Mouse (Mus musculus) CH12.LX (cell line): ENCODE measurements around the gene Tas1r3. TPM values are rescaled to one million over a fixed set of nuclear protein-coding genes. Genes with fewer than 3 reads are reported as not detected.

Source experiments
- DNase-seq: peaks from one replicate; pipeline ENCODE4 v3.0.0-alpha.2; 2013; ENCODE audit errors: extremely low read depth
- H3K27ac ChIP-seq: 2 replicates; pipeline ENCODE4 v1.5.1; 2012; ENCODE audit warnings: low read depth, mild to moderate bottlenecking, control low read depth, moderate library complexity; ENCODE audit not compliant: insufficient read depth
- H3K27me3 ChIP-seq: replicated peaks from 2 replicates; pipeline ENCODE3; 2012; ENCODE audit warnings: inconsistent platforms
- H3K36me3 ChIP-seq, 2 experiments: replicated peaks in 1 of 2; 2 replicates each; pipeline versions ENCODE3 to v1.6.1; 2012; ENCODE audit warnings: inconsistent platforms in 1 of 2, low read length in 1 of 2, mild to moderate bottlenecking in 1 of 2, mixed read lengths in 1 of 2, moderate library complexity in 1 of 2; ENCODE audit not compliant: control insufficient read depth in 1 of 2, insufficient read depth in 1 of 2
- H3K4me1 ChIP-seq, 2 experiments: 2 replicates each; pipeline ENCODE4 v1.6.1; 2012; ENCODE audit warnings: inconsistent platforms in 1 of 2, moderate library complexity in 1 of 2; ENCODE audit not compliant: insufficient read depth in 2 of 2, control insufficient read depth in 1 of 2
- H3K4me2 ChIP-seq: 2 replicates; pipeline ENCODE4 v1.6.1; 2012; ENCODE audit warnings: low read depth, mild to moderate bottlenecking, control low read depth; ENCODE audit not compliant: poor library complexity, insufficient read depth, severe bottlenecking
- H3K4me3 ChIP-seq, 3 experiments: fragments of 150-350 bp in 1 of 3; sonication (generic) in 1 of 3; replicated peaks in 1 of 3; 2 replicates each; pipeline versions ENCODE3 to v1.5.1; 2011 to 2012; ENCODE audit warnings: low read depth in 2 of 3, low read length in 2 of 3, mild to moderate bottlenecking in 2 of 3, moderate library complexity in 2 of 3, control low read depth in 1 of 3, improper control_type of control experiment in 1 of 3, inconsistent platforms in 1 of 3, mixed read lengths in 1 of 3; ENCODE audit not compliant: poor library complexity in 1 of 3
- H3K79me2 ChIP-seq: replicated peaks from 2 replicates; pipeline ENCODE4 v1.6.1; 2012; ENCODE audit warnings: mild to moderate bottlenecking, moderate library complexity; ENCODE audit not compliant: control insufficient read depth, poor library complexity, insufficient read depth, severe bottlenecking; ENCODE audit errors: extremely low read depth
- H3K9ac ChIP-seq: 2 replicates; pipeline ENCODE4 v1.6.1; 2012; ENCODE audit warnings: low read depth, mild to moderate bottlenecking, control low read depth, moderate library complexity; ENCODE audit not compliant: insufficient read depth
- H3K9me3 ChIP-seq: replicated peaks from 2 replicates; pipeline ENCODE3; 2012; ENCODE audit warnings: low read length, inconsistent platforms, mixed read lengths
- BHLHE40 ChIP-seq: IDR thresholded peaks from 2 replicates; pipeline ENCODE4 v1.6.1; 2011; ENCODE audit warnings: mild to moderate bottlenecking, low read depth, low read length, improper control_type of control experiment
- CHD1 ChIP-seq: IDR thresholded peaks from 2 replicates; pipeline ENCODE4 v1.6.1; 2012; ENCODE audit warnings: low read depth, low read length, improper control_type of control experiment, inconsistent platforms
- CHD2 ChIP-seq: IDR thresholded peaks from 2 replicates; pipeline ENCODE4 v1.6.1; 2011; ENCODE audit warnings: low read length, improper control_type of control experiment
- CTCF ChIP-seq, 2 experiments: IDR thresholded peaks in 1 of 2; conservative IDR thresholded peaks in 1 of 2; 2 replicates each; pipeline ENCODE4 v1.5.1; 2011 to 2012; ENCODE audit warnings: low read depth in 2 of 2, low read length in 2 of 2, improper control_type of control experiment in 1 of 2, inconsistent platforms in 1 of 2, mild to moderate bottlenecking in 1 of 2, moderate library complexity in 1 of 2
- E2F4 ChIP-seq: IDR thresholded peaks from 2 replicates; pipeline ENCODE4 v1.6.1; 2011; ENCODE audit warnings: low read depth, low read length, improper control_type of control experiment; ENCODE audit not compliant: insufficient replicate concordance
- ELF1 ChIP-seq: IDR thresholded peaks from 2 replicates; pipeline ENCODE4 v1.6.1; 2014; ENCODE audit warnings: low read depth, mild to moderate bottlenecking, inconsistent platforms, low read length, improper control_type of control experiment
- EP300 ChIP-seq: IDR thresholded peaks from 2 replicates; pipeline ENCODE4 v1.6.1; 2011; ENCODE audit warnings: low read length, improper control_type of control experiment
- ETS1 ChIP-seq: conservative IDR thresholded peaks from 2 replicates; pipeline ENCODE4 v1.6.1; 2012; ENCODE audit warnings: low read depth, mild to moderate bottlenecking, inconsistent platforms, low read length, improper control_type of control experiment, moderate library complexity
- GABPA ChIP-seq: IDR thresholded peaks from 2 replicates; pipeline ENCODE4 v1.6.1; 2012; ENCODE audit warnings: low read depth, low read length, improper control_type of control experiment, inconsistent platforms; ENCODE audit not compliant: insufficient replicate concordance
- HCFC1 ChIP-seq: IDR thresholded peaks from 2 replicates; pipeline ENCODE4 v1.6.1; 2012; ENCODE audit warnings: low read depth, mild to moderate bottlenecking, inconsistent platforms, low read length, improper control_type of control experiment
- IRF4 ChIP-seq: IDR thresholded peaks from 2 replicates; pipeline ENCODE4 v1.6.1; 2014; ENCODE audit warnings: low read depth, mild to moderate bottlenecking, inconsistent platforms, low read length, improper control_type of control experiment
- JUN ChIP-seq: IDR thresholded peaks from 2 replicates; pipeline ENCODE4 v1.6.1; 2011; ENCODE audit warnings: low read depth, mild to moderate bottlenecking, low read length, improper control_type of control experiment, moderate library complexity; ENCODE audit not compliant: insufficient read depth
- JUND ChIP-seq: conservative IDR thresholded peaks from 2 replicates; pipeline ENCODE4 v1.6.1; 2011; ENCODE audit warnings: low read depth, low read length, improper control_type of control experiment
- KAT2A ChIP-seq: IDR thresholded peaks from 2 replicates; pipeline ENCODE4 v1.6.1; 2012; ENCODE audit warnings: low read length, improper control_type of control experiment, inconsistent platforms; ENCODE audit not compliant: insufficient replicate concordance
- MAFK ChIP-seq: IDR thresholded peaks from 2 replicates; pipeline ENCODE4 v1.6.1; 2011; ENCODE audit warnings: low read length, improper control_type of control experiment; ENCODE audit not compliant: insufficient replicate concordance
- MAX ChIP-seq: IDR thresholded peaks from 2 replicates; pipeline ENCODE4 v1.6.1; 2011; ENCODE audit warnings: low read length, improper control_type of control experiment
- MAZ ChIP-seq: IDR thresholded peaks from 2 replicates; pipeline ENCODE4 v1.6.1; 2012; ENCODE audit warnings: low read depth, mild to moderate bottlenecking, inconsistent platforms, low read length, improper control_type of control experiment, moderate library complexity
- MEF2A ChIP-seq: IDR thresholded peaks from 2 replicates; pipeline ENCODE4 v1.6.1; 2014; ENCODE audit warnings: low read depth, mild to moderate bottlenecking, inconsistent platforms, low read length, improper control_type of control experiment, borderline replicate concordance
- MXI1 ChIP-seq: IDR thresholded peaks from 2 replicates; pipeline ENCODE4 v1.6.1; 2011; ENCODE audit warnings: mild to moderate bottlenecking, low read depth, low read length, improper control_type of control experiment
- MYC ChIP-seq: IDR thresholded peaks from 2 replicates; pipeline ENCODE4 v1.6.1; 2011; ENCODE audit warnings: low read depth, mild to moderate bottlenecking, improper control_type of control experiment, low read length
- NELFE ChIP-seq: IDR thresholded peaks from 2 replicates; pipeline ENCODE4 v1.6.1; 2011; ENCODE audit warnings: low read depth, low read length, improper control_type of control experiment
- NRF1 ChIP-seq: IDR thresholded peaks from 2 replicates; pipeline ENCODE4 v1.6.1; 2014; ENCODE audit warnings: low read depth, mild to moderate bottlenecking, inconsistent platforms, low read length, improper control_type of control experiment, moderate library complexity
- PAX5 ChIP-seq: IDR thresholded peaks from 2 replicates; pipeline ENCODE4 v1.6.1; 2012; ENCODE audit warnings: low read length, inconsistent platforms, mixed read lengths
- POLR2A ChIP-seq: IDR thresholded peaks from 2 replicates; pipeline ENCODE4 v1.6.1; 2011; ENCODE audit warnings: low read depth, mild to moderate bottlenecking, improper control_type of control experiment, low read length
- POLR2AphosphoS2 ChIP-seq: IDR thresholded peaks from 2 replicates; pipeline ENCODE4 v1.6.1; 2011; ENCODE audit warnings: low read depth, low read length, improper control_type of control experiment
- RAD21 ChIP-seq: IDR thresholded peaks from 2 replicates; pipeline ENCODE4 v1.6.1; 2011; ENCODE audit warnings: low read depth, mild to moderate bottlenecking, low read length, improper control_type of control experiment, moderate library complexity
- RCOR1 ChIP-seq: conservative IDR thresholded peaks from 2 replicates; pipeline ENCODE4 v1.6.1; 2012; ENCODE audit warnings: low read depth, mild to moderate bottlenecking, inconsistent platforms, low read length, improper control_type of control experiment
- SIN3A ChIP-seq: IDR thresholded peaks from 2 replicates; pipeline ENCODE4 v1.6.1; 2012; ENCODE audit warnings: low read length, improper control_type of control experiment, inconsistent platforms
- SMC3 ChIP-seq: IDR thresholded peaks from 2 replicates; pipeline ENCODE4 v1.6.1; 2011; ENCODE audit warnings: low read depth, low read length, improper control_type of control experiment
- TBP ChIP-seq: conservative IDR thresholded peaks from 2 replicates; pipeline ENCODE4 v1.6.1; 2011; ENCODE audit warnings: low read depth, low read length, improper control_type of control experiment
- TCF12 ChIP-seq: IDR thresholded peaks from 2 replicates; pipeline ENCODE4 v1.6.1; 2014; ENCODE audit warnings: low read depth, mild to moderate bottlenecking, inconsistent platforms, low read length, improper control_type of control experiment
- UBTF ChIP-seq: IDR thresholded peaks from 2 replicates; pipeline ENCODE4 v1.6.1; 2012; ENCODE audit warnings: low read depth, mild to moderate bottlenecking, inconsistent platforms, low read length, improper control_type of control experiment, moderate library complexity
- USF1 ChIP-seq: IDR thresholded peaks from 2 replicates; pipeline ENCODE4 v1.6.1; 2014; ENCODE audit warnings: low read depth, mild to moderate bottlenecking, inconsistent platforms, low read length, improper control_type of control experiment
- USF2 ChIP-seq: conservative IDR thresholded peaks from 2 replicates; pipeline ENCODE4 v1.6.1; 2011; ENCODE audit warnings: low read depth, low read length, improper control_type of control experiment
- ZC3H11A ChIP-seq: IDR thresholded peaks from 2 replicates; pipeline ENCODE4 v1.6.1; 2012; ENCODE audit warnings: low read depth, mild to moderate bottlenecking, inconsistent platforms, low read length, improper control_type of control experiment
- ZKSCAN1 ChIP-seq: IDR thresholded peaks from 2 replicates; pipeline ENCODE4 v1.6.1; 2012; ENCODE audit warnings: low read depth, inconsistent platforms, low read length, improper control_type of control experiment, borderline replicate concordance
- ZMIZ1 ChIP-seq: IDR thresholded peaks from 2 replicates; pipeline ENCODE4 v1.6.1; 2012; ENCODE audit warnings: low read depth, mild to moderate bottlenecking, inconsistent platforms, low read length, improper control_type of control experiment
- ZNF384 ChIP-seq: IDR thresholded peaks from 2 replicates; pipeline ENCODE4 v1.6.1; 2012; ENCODE audit warnings: low read depth, low read length, improper control_type of control experiment, inconsistent platforms
- dilution Hi-C: fragments of 300-500 bp; cut with MboI; formaldehyde crosslinking; loops from 2 replicates; pipeline ENCODE4 v1.14.3; 2020; ENCODE audit warnings: low sequenced_read_pairs; ENCODE audit not compliant: extremely low pct_unique_long_range_greater_than_20kb, extremely low pct_ligation_motif_present
- in situ Hi-C: fragments of 300-500 bp; cut with MboI; formaldehyde crosslinking; loops from 3 replicates; pipeline ENCODE4 v1.14.3; 2019; ENCODE audit warnings: low sequenced_read_pairs, low pct_ligation_motif_present, low pct_unique_long_range_greater_than_20kb, mixed read lengths
- polyA plus RNA-seq: library from polyadenylated mRNA; unstranded; fragments of >175 nt; gene quantifications from 2 replicates; pipeline ENCODE4 v1.2.1, GENCODE M21; 2012; ENCODE audit warnings: low read depth; ENCODE audit not compliant: insufficient read length
- total RNA-seq, 2 experiments: library from RNA; depleted of rRNA; stranded (reverse); fragments of 300-350 nt in 1 of 2; fragments of >200 nt in 1 of 2; gene quantifications; 2 replicates each; pipeline ENCODE4 v1.2.3; 2012 to 2014

The Tas1r3 gene
- total and polyA plus RNA-seq, 3 experiments: 0.15 to 0.89 (median 0.47) TPM

DNA sequence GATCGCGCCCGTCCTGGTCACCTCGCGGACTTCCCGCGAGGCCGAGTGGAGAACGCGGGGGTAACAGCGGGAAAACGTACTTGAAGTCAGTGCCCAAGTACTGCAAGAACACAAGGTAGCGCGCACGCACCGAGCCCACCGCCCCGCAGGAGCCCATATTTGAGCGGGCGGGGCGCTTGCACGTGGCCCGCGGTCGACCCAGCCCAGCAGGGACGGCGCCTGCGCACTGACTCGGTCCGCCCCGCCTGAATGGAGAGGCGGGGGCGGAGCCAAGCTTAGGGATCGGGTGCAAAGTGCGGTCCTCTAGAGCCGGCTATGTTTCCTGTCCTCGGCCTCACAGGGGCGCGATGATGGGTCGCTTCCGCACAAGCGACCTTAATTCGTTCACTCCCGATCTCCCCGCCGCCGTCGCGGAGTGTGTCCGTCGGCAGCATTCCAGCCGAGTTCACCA lies 28.4 kb upstream of the Tas1r3 start, which contains the start of the genes Pusl1 and Acap3:
Gene Pusl1, minus strand, starts transcription at position 231 of the 451 bp plus-strand sequence.
Gene Acap3, plus strand, starts transcription at position 272 of the 451 bp plus-strand sequence.
- Histone ChIP-seq H3K4me1 (peaks cover 28 to 55% of the 10 kb centered on the region in 2 experiments), H3K27ac (peak within 1 kb of the TSS; percentile 91), H3K36me3 (peaks cover 29 to 50% of the 10 kb centered on the region in 2 experiments), H3K27me3 (no peaks in the 10 kb centered on the region), H3K9me3 (no peaks in the 10 kb centered on the region), H3K79me2 (peaks cover 13% of the 10 kb centered on the region; the same call in 1 of the 2 replicates)
- DNase-seq: peak; percentile 95
- TF ChIP-seq BHLHE40 (peak; percentile 85), MAFK (no peak), USF1 (peak; percentile 62), PAX5 (no peak), ZKSCAN1 (no peak), USF2 (no peak; the same call in 1 of the 2 replicates), UBTF (no peak), KAT2A (no peak), ETS1 (no peak), NELFE (peak; percentile 68), TCF12 (no peak), NRF1 (peak; percentile 91), MXI1 (peak; percentile 100), SMC3 (no peak), JUN (no peak), RCOR1 (no peak), RAD21 (no peak), ZNF384 (no peak), POLR2AphosphoS2 (no peak), EP300 (no peak), ZC3H11A (no peak), MAZ (peak; percentile 49), CHD1 (no peak), MEF2A (peak; percentile 46; the same call in 1 of the 2 replicates), MYC (peak; percentile 96), GABPA (no peak), IRF4 (0 out of 2 replicates have a peak, but pooled peaks have one; percentile 28), HCFC1 (peak; percentile 72), POLR2A (peak; percentile 78), CTCF (conservative IDR thresholded peaks at IDR 0.05 in 1 of 2, IDR thresholded peaks at IDR 0.05 in 1 of 2; ENCODE audit: low read depth in 2 of 2, low read length in 2 of 2) (no peak; a peak in 1 of 4 replicates), JUND (no peak), E2F4 (no peak), SIN3A (peak; percentile 95), ZMIZ1 (peak; percentile 73), MAX (peak; percentile 97), TBP (no peak), ELF1 (peak; percentile 55; the same call in 1 of the 2 replicates), CHD2 (no peak)
- TF ChIP-seq, all 38 proteins: peak for 15
- dilution Hi-C loops: no loop called here
- H3K4me2 ChIP-seq: peak within 1 kb of the TSS; percentile 76
- in situ Hi-C loops: loop anchor here (5.0 kb wide), 1 partner anchor 51 kb away; the partner anchor contains the start of gene Ube2j2
- peak within 1 kb of the TSS; percentile 71 to 98 (median 78) for H3K4me3 ChIP-seq
- peak within 1 kb of the TSS; percentile 81 for H3K9ac ChIP-seq
